Mouse (Mus musculus): Measurements from ENCODE around the gene Xylt1.
A peak's percentile ranks its signal among the peaks of the same experiment; 100 is the strongest.

Xylt1 gene

GRCm38 (mm10) chr7:117380418-117381187 lies at the start of gene Xylt1:
Xylt1 (plus strand) TSS chr7:117380979.
- peak; percentile 38 for DNase-seq (ENCODE audit: low read depth, low spot score)

- no peak for DNase-seq (ENCODE audit: low read depth, low spot score)
Measured at GRCm38 (mm10) chr7:117333936-117334335, 46.8 kb upstream of the Xylt1 start.

- no peak for DNase-seq (ENCODE audit: low read depth, low spot score)
Measured at GRCm38 (mm10) chr7:117356316-117356715, 24.5 kb upstream of the Xylt1 start.

- no peak for DNase-seq (ENCODE audit: low read depth, low spot score)
Measured at GRCm38 (mm10) chr7:117357425-117358194, 23.2 kb upstream of the Xylt1 start.

- no peak for DNase-seq (ENCODE audit: low read depth, low spot score)
Measured at GRCm38 (mm10) chr7:117361281-117361680, 19.5 kb upstream of the Xylt1 start.

- DNase-seq (ENCODE audit: low read depth, low spot score): no peak
Measured at GRCm38 (mm10) chr7:117362493-117362892, 18.3 kb upstream of the Xylt1 start.

- no peak for DNase-seq (ENCODE audit: low read depth, low spot score)
Measured at GRCm38 (mm10) chr7:117368647-117369289, 12.0 kb upstream of the Xylt1 start.

- DNase-seq (ENCODE audit: low read depth, low spot score): no peak
Measured at GRCm38 (mm10) chr7:117369290-117369941, 11.4 kb upstream of the Xylt1 start.

- DNase-seq (ENCODE audit: low read depth, low spot score): peak; percentile 22
Measured at GRCm38 (mm10) chr7:117375886-117376309, 4.9 kb upstream of the Xylt1 start.

GRCm38 (mm10) chr7:117377138-117377537 lies 3.6 kb upstream of the Xylt1 start:
- no peak for DNase-seq (ENCODE audit: low read depth, low spot score)

- no peak for DNase-seq (ENCODE audit: low read depth, low spot score)
Measured at GRCm38 (mm10) chr7:117380036-117380417, 752 bp upstream of the Xylt1 start.

GRCm38 (mm10) chr7:117381188-117381981 lies 606 bp downstream of the Xylt1 start:
- peak; percentile 18 for DNase-seq (ENCODE audit: low read depth, low spot score)

- no peak for DNase-seq (ENCODE audit: low read depth, low spot score)
Measured at GRCm38 (mm10) chr7:117382006-117382405, 1.2 kb downstream of the Xylt1 start.

GRCm38 (mm10) chr7:117383147-117383940 lies 2.6 kb downstream of the Xylt1 start:
- DNase-seq (ENCODE audit: low read depth, low spot score): no peak

- no peak for DNase-seq (ENCODE audit: low read depth, low spot score)
Measured at GRCm38 (mm10) chr7:117386376-117386775, 5.6 kb downstream of the Xylt1 start.

GRCm38 (mm10) chr7:117388284-117388988 lies 7.7 kb downstream of the Xylt1 start:
- DNase-seq (ENCODE audit: low read depth, low spot score): no peak

GRCm38 (mm10) chr7:117389048-117389447 lies 8.3 kb downstream of the Xylt1 start:
- no peak for DNase-seq (ENCODE audit: low read depth, low spot score)

GRCm38 (mm10) chr7:117392863-117393569 lies 12.2 kb downstream of the Xylt1 start:
- DNase-seq (ENCODE audit: low read depth, low spot score): no peak

- no peak for DNase-seq (ENCODE audit: low read depth, low spot score)
Measured at GRCm38 (mm10) chr7:117393976-117394375, 13.2 kb downstream of the Xylt1 start.

Measured in WW6 (cell line).